Mouse (Mus musculus) kidney, adult 9 months (tissue): ENCODE measurements around the gene Gm29776.

Source experiments
- DNase-seq: peaks from one replicate; pipeline ENCODE4 v3.0.0; 2022

The Gm29776 gene

DNA sequence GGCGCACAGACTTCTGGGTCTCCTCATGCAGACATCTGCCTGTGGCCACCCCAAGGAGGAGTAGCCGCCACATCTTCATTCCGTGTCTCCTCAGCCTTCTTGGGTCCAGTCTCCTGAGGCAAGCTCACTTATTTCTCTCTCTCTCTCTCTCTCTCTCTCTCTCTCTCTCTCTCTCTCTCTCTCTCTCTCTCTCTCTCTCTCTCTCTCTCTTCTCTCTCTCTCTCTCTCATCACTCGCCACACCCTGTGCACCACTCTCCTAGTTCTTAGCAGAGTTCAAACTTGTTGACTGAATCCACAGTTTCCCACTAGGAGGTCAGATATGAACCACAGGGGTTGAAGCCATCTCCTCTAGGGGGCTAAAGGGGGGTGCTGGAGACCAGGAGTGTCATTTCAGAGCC is at the start of gene Gm29776:
TSS of gene Gm29776 (minus strand) at position 101 of the 400 bp plus-strand sequence.
- DNase-seq: no peak

DNA sequence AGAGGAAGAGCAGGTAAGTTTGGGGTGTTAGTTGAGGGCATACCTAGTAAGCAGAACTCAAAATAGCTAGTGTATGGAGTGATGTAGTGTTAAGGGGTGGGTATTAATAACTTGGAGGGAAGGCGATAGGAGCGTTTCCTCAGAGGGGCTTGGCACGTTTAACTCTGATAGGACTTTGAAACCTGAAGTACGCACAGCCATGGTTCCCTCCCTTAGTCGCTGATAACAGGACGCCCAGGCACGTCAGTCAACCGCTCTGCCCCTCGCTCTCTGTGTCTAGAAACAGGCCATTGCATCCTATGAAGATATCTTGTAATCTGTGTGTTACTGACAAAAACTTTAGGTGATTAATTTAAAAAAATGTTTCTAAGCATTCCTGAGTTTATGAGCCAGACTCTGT is 47.4 kb upstream of the Gm29776 start:
- DNase-seq: no peak

DNA sequence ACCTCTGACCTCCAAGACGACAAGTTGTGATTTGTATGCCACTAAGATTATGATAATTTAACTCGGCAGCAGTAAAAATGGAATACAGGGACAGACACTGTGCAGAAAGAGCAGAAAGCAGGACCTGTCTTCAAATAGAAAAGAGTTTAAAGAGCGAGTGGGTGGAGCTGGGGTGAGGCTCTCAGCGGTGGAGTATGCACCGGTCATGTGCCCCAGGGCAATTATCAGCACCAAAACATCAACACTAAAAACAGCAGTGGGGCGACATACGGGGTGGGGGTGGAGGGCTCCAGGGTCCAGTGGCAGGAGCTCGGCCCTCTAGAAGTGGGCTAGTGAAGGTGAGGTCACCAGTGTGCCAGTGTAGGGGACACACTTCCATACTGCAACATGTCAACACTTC is 45.8 kb upstream of the Gm29776 start:
- peak; percentile 31 for DNase-seq

DNA sequence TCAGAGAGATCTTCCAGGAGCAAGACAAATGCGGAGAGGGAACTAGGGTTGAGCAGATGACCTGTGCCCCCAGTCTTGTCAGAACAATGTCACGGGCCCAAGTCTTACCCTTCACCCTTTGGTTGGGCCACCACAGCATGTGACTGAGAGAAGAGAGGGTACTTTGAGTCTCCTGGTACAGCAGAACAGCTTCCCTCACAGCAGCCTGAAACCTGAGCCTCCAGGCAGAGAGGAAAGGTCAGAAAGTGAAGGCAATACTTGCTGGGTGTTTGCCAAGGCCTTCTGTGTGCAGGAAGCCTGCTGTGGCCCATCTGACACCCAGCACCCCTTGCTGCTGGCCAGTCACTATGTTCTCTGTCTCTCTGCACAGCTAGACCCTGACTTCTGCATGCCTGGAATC is 43.7 kb upstream of the Gm29776 start:
- peak; percentile 89 for DNase-seq

DNA sequence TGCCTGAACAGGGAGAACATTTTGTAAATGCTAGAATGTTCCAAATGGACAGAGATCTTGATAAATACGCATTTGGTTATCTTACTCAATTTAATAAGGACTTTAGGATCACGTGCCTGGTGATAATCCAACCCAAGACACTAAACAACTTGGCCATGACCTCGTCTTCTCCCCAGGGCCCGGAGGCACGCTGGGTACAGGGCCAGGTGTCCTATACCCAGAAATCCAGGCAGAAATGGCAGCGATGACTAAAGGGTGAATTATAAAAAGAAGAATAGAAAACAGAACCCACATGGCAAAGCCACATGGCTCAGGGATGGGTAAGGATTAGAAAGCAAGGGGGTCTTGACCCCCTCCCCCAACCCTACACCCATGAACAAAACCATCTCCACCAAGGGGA is 43.1 kb upstream of the Gm29776 start:
- DNase-seq: no peak

DNA sequence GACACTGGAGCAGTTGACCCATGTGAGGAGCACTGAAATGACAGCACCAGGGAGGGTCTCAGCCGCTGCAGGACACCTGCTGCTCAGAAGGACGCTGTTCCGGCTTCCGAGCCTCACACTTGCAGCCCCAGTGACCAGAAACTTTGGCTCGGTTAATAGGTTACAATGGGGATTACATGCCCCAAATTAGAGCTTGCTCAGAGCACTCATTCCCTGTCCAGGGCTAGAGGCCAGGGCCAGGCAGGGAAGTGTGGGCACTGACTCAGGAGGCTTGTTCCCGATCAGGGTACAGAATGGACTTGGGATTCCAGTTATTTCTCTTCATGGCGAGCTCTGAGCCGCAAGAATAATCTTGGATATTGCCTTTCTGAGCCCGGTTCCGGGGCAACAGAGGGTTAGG is 39.0 kb upstream of the Gm29776 start:
- peak; percentile 55 for DNase-seq

DNA sequence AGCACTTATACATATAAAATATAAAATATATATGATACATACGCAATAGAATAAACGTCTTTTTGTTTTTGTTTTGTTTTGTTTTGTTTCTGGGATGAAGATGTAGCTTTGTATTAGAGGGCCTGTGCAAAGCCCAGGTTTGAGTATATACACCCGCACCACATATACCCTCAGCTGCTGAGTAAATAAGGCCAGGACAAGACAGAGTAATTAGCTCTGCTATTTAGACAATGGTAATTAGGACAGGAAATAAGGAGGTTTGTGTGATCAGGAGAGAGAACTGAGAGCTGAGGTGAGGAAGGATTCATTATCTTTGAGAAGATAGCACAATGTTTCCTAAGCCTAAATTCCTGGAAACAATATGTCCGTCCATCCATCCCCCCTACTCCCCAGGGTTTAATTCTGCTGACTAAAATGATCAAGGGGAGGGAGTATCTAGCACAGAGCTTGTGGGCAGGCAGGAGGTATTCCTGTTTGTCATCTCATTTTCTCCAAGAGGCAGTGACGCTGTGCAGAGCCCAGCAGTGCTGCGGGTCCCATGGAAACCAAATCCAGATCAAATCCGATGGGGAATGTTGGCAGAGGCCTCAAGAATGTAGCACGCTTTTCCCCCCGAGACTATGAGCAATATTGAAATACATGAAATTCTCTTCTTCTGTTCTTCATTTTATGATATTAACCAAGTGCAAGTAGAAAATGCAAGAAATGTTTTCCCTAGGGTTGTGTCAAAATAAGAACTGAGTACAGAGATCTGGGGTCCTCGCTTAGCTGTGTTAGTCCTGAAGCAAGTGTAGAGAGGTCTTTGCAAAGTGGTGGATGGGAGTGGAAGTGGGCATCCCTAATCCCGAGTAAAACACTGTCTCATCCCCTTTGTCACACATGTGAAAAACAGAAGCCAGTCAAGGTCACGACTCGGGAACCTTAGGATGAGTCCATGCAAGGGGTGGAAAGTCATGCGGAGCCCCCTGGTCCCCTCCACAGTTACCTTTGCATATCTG is 38.2 kb upstream of the Gm29776 start:
- DNase-seq: no peak

DNA sequence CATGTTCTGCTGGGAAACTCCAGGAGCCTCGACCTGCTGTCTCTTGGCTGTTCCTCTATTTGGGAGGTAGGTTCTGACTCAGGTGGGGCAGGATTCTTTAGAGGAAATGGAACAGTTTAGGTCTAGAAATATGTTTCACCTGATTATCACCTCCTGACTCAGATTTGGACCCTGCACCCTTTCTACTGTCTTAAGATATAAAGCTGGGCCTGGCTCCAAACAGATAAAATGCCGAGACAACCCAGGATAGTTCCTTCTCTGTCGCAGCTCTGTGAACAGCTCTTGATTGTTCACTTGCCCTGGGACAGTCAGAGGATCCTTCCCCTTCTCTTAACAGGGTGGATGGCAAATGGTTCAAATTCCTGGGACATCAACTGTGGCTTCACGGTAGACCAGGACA is 36.6 kb upstream of the Gm29776 start:
- no peak for DNase-seq

DNA sequence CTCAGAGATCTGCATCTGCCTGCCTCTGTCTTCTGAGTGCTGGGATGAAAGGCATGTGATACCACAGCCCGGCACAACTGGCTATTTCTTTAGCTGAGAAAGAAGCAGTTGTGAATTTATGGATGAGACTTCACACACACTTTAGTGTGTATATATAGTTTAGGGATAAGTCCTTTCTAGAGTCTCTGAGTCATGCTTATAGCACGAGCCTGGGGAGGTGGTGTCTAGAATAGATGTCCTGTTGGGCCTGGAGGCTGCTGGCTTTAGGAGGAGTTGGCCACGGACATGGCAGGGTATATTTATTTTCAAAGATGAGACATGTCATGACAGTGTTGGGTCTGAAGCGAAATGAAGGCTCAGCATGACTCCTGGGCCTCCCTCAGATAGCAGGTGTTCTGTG is 35.4 kb upstream of the Gm29776 start:
- no peak for DNase-seq

DNA sequence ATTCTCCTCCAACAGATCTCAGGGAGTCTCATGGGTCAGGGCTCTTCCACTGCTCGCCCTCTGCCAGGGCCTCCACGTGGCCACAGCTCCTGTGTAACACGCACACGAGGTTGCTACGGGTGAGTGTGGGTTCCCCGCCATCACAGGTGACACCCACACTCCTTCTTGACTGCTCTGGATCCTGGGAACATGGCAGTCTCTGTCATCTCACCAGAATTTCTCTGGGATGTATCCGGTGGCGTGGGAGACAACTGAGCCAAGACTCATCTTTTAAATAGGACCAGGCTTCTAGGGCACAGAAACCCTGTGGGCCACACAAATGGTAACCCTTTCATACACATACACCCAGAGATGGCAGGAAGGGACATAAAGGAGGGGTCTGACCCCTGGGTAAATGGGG is 33.6 kb upstream of the Gm29776 start:
- no peak for DNase-seq

DNA sequence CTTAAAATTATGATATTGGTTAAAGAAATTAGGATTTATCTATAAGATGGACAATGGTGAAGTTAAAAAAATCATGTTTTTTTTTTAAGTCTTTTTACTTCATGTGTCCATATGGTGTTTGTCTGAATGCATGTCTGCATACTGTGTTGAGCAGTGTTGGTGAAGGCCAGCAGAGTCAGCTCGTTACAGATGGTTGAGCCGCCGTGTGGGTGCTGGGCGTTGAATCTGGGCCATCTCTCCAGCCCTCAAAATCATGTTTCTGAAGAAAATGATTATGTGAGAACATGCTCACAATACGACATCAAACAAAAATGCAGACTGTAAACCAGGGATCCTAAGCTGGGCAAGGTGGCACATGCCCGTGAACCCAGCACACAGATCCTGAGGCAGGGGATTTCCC is 31.7 kb upstream of the Gm29776 start:
- DNase-seq: no peak

DNA sequence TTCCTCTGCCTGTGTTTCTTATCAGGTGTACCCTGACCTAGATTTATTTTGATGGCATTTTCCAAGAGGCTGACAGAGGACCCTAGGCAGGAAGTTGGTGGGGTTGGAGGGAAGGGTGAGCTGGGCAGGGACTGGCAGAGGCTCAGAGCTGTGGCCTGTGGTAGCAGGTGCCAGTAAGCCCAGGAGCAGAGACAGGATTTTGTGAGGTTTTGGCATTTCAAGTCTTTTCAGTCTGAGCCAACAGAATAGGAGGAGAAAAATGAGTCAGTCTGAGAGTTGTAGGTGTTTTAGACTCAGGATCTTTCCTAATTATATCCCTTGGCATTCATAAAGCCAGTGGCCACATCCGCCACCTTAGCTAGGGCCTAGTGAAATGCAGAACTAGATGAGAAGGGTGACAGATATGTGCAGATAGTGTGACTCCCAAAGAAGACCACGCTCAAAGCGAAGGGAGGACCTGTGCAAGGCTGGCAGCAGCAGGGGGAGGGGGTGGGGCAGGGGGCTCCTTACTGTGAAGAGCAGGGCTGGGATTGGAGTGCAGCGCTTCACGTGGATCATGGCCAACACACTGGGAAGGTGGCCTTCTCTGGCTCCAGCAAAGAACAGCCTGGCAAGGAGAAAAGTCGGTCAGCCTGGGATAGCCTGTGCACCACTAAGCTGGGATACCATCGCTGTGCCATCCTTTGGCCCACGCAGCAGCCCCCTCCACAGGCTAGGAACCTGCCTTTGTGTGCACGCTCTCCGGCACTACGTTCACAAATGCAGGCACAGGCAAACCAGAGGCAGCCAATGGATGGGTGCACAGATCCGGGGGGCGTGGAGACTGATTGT is 30.4 kb upstream of the Gm29776 start:
- no peak for DNase-seq

DNA sequence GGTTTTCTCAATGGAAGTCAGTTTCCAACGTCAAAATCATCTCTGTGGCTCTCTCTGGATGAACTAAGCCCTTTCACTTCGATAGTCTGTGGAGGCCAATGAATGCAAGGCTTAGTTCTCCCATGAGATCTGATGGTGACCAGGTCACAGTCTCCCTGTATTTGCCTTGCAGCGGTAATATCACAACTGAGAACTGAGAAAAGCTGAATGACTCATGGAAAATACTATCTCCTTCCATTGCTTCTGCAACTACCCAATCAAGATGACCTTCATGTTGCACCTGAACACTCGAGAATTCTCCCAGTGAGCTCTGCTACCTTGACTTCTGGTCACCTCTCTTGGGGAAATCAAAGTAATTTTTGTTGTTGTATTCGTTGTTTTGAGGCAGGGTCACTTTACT is 28.9 kb upstream of the Gm29776 start:
- DNase-seq: no peak

DNA sequence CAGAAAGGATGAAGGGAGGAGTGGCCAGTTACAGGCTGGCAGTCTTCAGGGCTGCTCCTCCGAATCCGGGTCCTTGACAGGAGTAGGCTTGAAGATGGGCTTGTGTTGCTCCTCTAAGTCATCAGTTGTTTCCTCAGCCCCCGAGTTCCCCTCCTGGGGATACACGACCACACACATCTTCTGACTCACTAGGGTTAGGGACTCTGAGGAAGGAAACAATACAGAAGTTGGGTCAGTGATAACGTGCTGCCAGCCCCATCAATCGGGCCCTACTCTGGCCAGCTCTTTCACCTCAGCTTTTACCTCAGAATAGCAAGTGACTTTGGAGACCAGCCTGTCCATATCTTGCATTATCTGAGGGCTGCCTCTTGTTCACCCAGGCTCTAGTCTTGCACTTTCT is 25.4 kb upstream of the Gm29776 start:
- DNase-seq: no peak

DNA sequence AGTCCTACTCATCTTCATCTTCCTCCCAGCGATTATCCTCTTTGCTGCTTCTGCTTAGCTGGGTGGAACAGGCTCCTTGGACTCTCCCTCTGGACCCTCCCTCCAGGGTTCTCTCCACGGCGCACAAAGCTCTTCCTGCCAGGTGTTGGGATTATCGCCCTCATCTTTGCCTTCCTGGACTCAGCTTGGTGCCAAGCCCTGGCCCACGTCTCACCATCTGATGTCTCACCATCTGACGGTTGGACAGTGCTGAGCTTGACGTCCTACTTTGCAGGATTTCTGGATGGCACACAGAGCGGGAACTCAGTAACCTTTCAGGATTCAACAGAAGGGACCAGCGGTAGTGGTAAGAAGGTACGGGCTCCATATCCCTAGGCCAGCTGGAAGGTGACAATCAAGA is 23.1 kb upstream of the Gm29776 start:
- no peak for DNase-seq

DNA sequence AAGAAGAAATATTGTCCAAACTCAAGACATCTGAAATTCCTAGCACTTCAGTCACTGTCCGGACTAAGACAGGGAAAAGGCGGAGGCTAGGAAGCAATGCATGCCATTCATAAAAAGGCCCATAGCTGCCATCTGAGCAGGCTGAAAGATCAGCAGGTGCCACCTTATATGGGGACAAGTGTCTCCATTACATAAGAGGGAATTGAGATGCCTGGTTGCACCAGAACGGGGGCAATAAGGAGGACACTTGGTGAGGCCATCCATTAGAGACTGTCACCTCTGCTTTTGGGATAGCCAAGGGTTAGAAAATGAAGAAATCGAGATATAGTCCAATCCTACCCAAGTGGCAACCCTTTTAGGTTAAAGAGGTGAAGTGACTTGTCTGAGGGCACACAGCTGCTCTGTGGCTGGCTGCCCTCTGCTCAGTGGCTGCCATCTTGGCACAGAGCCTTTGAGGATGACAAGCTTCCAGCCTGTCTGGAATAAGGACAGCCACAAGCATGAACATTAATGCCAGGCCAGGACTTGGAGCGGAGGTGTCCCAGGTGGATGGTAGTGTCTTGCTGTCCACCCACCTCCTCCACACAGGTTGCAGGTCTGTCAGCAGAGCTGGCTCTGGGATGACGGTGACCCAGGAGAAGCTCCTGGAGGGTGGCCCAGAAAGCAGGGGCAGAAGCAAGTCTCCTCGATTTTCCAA is 22.2 kb upstream of the Gm29776 start:
- no peak for DNase-seq

DNA sequence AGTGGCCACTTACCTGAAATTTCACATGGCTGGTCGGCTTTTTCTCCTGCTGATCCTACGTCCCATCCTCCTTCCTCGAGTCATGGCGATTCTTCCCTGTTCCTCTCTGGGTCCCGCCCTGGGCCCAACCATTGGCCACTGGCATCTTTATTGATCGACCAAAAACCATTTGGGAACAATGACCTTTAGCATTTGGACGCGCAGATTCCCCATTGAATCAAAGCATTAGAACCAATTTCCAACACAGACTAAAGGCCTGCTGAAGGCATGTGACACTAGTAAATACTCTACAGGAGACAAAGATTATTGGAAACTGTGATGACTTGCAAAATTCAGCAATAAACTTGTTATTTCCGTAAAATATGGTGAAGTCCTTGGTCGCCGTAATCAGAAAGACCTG is 21.4 kb upstream of the Gm29776 start:
- no peak for DNase-seq

DNA sequence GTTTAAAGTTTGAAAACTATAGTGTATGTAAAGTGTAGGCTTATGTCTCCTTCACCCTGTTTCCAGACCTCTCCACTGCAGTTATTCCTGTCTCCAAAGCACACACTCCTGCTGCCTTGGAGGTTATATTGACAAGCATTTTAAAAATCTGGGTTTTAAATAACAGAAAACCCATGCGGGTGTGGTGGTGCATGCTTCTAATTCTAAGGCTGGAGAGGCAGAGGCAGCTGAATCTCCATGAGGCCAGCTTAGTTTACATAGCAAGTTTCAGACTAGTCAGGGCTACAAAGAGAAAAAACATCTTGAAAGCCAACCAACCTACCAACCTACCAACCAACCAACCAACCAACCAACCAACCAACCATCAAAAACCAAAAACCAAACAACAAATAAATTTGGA is 16.8 kb upstream of the Gm29776 start:
- DNase-seq: no peak

DNA sequence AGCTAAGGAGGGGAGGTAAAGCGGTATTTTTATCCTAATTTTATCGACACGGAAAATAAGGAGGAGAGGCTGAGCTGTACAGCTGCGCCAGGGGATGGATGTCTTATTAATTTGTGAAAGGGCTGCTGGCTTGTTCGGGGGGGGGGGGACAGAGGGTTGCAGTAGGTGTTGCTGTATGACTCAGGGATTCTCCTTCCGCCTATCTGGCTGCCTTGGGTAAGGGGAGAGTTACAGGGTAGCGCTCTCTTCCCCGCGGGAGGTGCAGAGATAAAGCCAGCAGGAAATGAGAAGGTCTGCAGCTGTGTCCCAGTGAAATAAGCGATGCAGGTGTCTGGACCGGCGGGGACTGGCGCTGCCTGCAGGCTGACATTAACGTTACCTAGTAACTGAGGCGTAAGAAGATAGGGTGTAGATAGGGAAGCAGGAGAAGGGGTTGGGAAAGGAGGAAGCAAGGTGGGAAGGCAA is 16.0 kb upstream of the Gm29776 start:
- peak; percentile 30 for DNase-seq

DNA sequence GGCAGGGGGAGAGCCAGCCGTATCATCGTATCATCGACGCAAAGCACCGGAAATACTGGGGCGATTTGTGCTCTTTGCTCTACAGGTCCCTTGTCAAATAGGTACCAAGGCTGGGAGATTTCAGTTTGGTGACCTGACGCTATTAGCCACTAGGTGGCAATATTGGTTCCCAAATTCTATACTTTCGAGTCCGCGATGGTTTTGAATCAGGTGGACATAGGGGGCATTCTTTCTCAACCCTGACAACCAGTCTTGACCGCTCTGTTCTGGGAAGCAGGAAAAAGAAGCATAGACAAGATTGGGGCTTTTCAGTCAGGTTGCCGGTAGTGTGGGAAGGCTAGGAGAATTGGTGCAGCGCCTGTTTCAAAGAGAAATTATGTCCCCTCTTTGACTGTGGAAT is 15.5 kb upstream of the Gm29776 start:
- peak; percentile 93 for DNase-seq

DNA sequence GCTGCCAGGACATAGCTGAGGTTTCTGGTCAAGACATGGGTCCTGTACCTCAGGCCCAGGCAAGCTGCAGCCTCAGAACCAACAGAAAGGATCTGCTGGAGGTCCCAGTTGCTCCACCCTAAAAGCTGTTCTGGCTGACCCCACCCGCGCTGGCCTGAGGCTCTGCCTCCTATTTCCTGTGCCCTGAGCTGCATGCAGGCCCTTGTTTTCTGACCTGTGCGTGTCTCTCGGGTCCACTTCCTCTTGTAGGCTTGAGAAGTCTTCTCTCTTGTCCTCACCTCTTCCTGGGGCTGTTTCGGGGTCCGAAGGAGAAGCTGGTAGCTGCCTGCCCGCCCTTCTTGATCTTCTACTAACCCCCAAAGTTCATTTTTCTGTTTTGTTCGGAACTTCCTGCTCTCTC is 14.2 kb upstream of the Gm29776 start:
- DNase-seq: peak; percentile 51

DNA sequence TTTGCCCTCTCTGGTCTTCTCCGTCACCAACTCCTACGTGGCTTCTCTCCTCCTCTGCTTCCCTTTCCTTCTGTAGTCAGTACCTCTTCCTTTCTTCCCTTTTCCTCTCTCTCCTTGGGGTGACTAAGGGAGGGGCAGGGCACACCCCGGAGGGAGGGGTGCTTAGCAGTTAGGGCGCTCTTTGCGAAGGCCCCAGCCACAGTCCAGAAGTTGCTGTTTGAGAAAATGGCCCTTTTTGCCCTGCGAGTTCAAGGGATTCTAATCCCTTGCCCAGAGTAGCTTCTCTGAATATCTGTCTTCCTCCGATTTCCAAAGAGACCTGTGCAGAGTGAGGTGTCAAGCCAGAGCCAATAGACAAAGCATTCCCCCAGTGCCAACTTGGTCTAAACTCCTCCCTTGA is 13.4 kb upstream of the Gm29776 start, which contains the start of gene Cebpe:
TSS of gene Cebpe (minus strand) at position 101 of the 400 bp plus-strand sequence.
- DNase-seq: no peak

DNA sequence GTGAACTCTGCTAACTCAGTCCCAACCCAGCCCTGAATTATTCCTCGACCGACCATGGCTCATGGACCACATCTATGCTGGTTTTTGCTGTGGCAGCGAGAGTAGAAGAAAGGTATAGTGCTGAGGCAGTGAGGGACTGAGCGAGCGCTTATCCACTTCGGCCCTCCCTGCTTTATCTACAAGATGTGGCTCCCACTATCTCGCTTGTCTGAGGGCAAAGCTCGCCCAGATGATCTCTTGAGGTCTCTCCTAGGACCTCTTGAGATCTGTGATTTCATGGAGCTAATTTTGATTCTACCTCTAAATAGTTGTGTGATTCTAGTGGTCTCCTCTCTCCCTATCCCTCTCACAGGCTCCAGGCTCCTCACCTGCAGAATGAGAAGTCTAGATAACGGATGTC is 10.4 kb upstream of the Gm29776 start:
- DNase-seq: no peak
